Comparison of ENCODE assay signal across 19 mouse cellular contexts in the genomic region with DNA sequence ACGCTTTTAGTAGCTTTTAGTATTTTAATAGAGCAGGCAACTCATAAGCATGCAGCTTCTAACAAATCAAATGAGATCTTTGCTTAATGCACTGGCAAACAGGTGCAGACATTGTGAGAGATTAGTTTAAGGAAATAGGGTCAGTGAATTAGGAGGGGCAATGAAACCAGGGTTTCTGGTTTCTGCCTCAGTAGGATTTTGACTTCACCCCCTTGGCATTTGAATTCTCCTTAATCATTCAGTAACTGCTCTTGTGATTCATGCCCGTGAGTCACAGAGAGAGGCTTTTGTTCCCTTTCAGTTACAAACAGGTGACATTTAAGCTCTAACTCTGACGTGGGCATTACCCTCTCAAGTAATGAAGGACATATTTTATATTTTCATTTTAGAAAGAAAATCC. TPM values are rescaled to one million over a fixed set of nuclear protein-coding genes. Genes with fewer than 3 reads are reported as not detected.
DNase-seq lines count a peak whose midpoint lies in the region; ATAC-seq and TF ChIP-seq lines count a peak whose summit lies in the region.
"Had no signal": no experiment of that assay in that cellular context is flagged by ENCODE, and none has a peak within 500 bp of the region (broad histone marks: within the 10 kb centered on the region; RNA-seq: fewer than 3 reads in every experiment).

No protein-coding gene starts in this region.

- no peak overlapping the region for H3ac ChIP-seq in C2C12 (ENCODE audit: control insufficient read depth, insufficient read length, low read depth)

- H3K4me1 ChIP-seq in intestine, embryonic 14.5 days (replicated peaks; ENCODE audit: control insufficient read depth, insufficient read depth, low read length): no peaks in the 10 kb centered on the region
- H3K4me1 ChIP-seq in intestine, postnatal 0 days (replicated peaks; ENCODE audit: control insufficient read depth, insufficient read depth, low read length): no peaks in the 10 kb centered on the region
- no peaks in the 10 kb centered on the region for H3K4me1 ChIP-seq in stomach, embryonic 16.5 days (ENCODE audit: control insufficient read depth, insufficient read depth, low read length)
- H3K4me1 ChIP-seq: embryonic facial prominence, embryonic 15.5 days; heart, embryonic 10.5 days; limb, embryonic 12.5 days; liver, embryonic 13.5 days had no signal

- peak; percentile 15 for DNase-seq in intestine, embryonic 14.5 days (ENCODE audit: low spot score)
- peak; percentile 44 for DNase-seq in NIH3T3 (ENCODE audit: low read depth)
- no peak for DNase-seq in ovary, adult 18-20 months (ENCODE audit: low spot score)
- DNase-seq in T-cell, adult 2 months (ENCODE audit: low spot score): no peak
- DNase-seq: cerebellum, adult 11 months; cerebellum, postnatal 14 days; forebrain, postnatal 0 days; gastrocnemius, postnatal 36 days; liver, embryonic 13.5 days; lung, embryonic 14.5 days; lung, postnatal 4 days; thymus, postnatal 4 days had no signal

- TF ChIP-seq CTCF in intestine, postnatal 0 days (IDR thresholded peaks at IDR 0.05; ENCODE audit: low read depth): no peak
- no peak for TF ChIP-seq CTCF in C2C12 (IDR thresholded peaks at IDR 0.05; ENCODE audit: control insufficient read depth, insufficient read depth, insufficient read length)

- no peak overlapping the region for H3K9ac ChIP-seq in intestine, embryonic 14.5 days (ENCODE audit: low read length)
- H3K9ac ChIP-seq in intestine, postnatal 0 days (ENCODE audit: low read depth, low read length): no peak overlapping the region
- no peak overlapping the region for H3K9ac ChIP-seq in stomach, embryonic 16.5 days (ENCODE audit: low read length)
- H3K9ac ChIP-seq: embryonic facial prominence, embryonic 15.5 days; forebrain, postnatal 0 days; limb, embryonic 12.5 days; liver, embryonic 13.5 days; lung, embryonic 14.5 days had no signal

- no peaks in the 10 kb centered on the region for H3K79me2 ChIP-seq in C2C12 (ENCODE audit: control insufficient read depth, insufficient read depth)

- 46% methylated on average over 3 of the region's 3 CpGs for WGBS in intestine, embryonic 14.5 days
- WGBS in intestine, postnatal 0 days: 50% methylated on average over 3 of the region's 3 CpGs
- 43% methylated on average over 3 of the region's 3 CpGs for WGBS in stomach, embryonic 16.5 days

- no peaks in the 10 kb centered on the region for H3K9me3 ChIP-seq in intestine, embryonic 14.5 days (ENCODE audit: control insufficient read depth, low read length)
- no peaks in the 10 kb centered on the region for H3K9me3 ChIP-seq in intestine, postnatal 0 days (ENCODE audit: control insufficient read depth)
- no peaks in the 10 kb centered on the region for H3K9me3 ChIP-seq in stomach, embryonic 16.5 days (replicated peaks; ENCODE audit: control insufficient read depth, low read length)
- H3K9me3 ChIP-seq: embryonic facial prominence, embryonic 15.5 days; heart, embryonic 10.5 days; limb, embryonic 12.5 days; liver, embryonic 13.5 days had no signal

- no peak overlapping the region for H3K4me3 ChIP-seq in intestine, embryonic 14.5 days (ENCODE audit: low read depth, low read length)
- H3K4me3 ChIP-seq in intestine, postnatal 0 days (ENCODE audit: low read depth, low read length): no peak overlapping the region
- no peak overlapping the region for H3K4me3 ChIP-seq in C2C12 (ENCODE audit: insufficient read depth, poor library complexity, severe bottlenecking)
- H3K4me3 ChIP-seq in stomach, embryonic 16.5 days (replicated peaks; ENCODE audit: low read length): no peak overlapping the region
- H3K4me3 ChIP-seq: embryonic facial prominence, embryonic 15.5 days; heart, embryonic 10.5 days; limb, embryonic 12.5 days; liver, embryonic 13.5 days had no signal

- no peak for ATAC-seq in intestine, embryonic 14.5 days (replicated peaks; ENCODE audit: low FRiP score, low TSS enrichment, low read depth)
- ATAC-seq in intestine, postnatal 0 days: no peak
- peak; percentile 62; the same call in 1 of the 2 replicates for ATAC-seq in stomach, embryonic 16.5 days (ENCODE audit: insufficient read depth, low FRiP score)
- ATAC-seq: forebrain, postnatal 0 days had no signal

- peaks cover 3% of the 10 kb centered on the region; the same call in 1 of the 2 replicates for H3K27me3 ChIP-seq in intestine, embryonic 14.5 days (replicated peaks; ENCODE audit: control insufficient read depth, insufficient read depth, low read length)
- H3K27me3 ChIP-seq in intestine, postnatal 0 days (replicated peaks; ENCODE audit: control insufficient read depth, insufficient read depth, low read length): 0 out of 2 replicates have a peak, but pooled peaks cover 2% of the 10 kb centered on the region
- H3K27me3 ChIP-seq in C2C12 (ENCODE audit: control insufficient read depth, insufficient read depth, insufficient read length): no peaks in the 10 kb centered on the region
- no peaks in the 10 kb centered on the region for H3K27me3 ChIP-seq in stomach, embryonic 16.5 days (ENCODE audit: control insufficient read depth, insufficient read depth, low read length)

- no peak overlapping the region for H3K4me2 ChIP-seq in intestine, embryonic 14.5 days (ENCODE audit: low read length)
- H3K4me2 ChIP-seq in intestine, postnatal 0 days (replicated peaks; ENCODE audit: low read depth): no peak overlapping the region
- H3K4me2 ChIP-seq in stomach, embryonic 16.5 days (ENCODE audit: low read depth, low read length): no peak overlapping the region
- H3K4me2 ChIP-seq: embryonic facial prominence, embryonic 15.5 days; limb, embryonic 12.5 days; liver, embryonic 13.5 days; lung, embryonic 14.5 days had no signal

- no peak overlapping the region for H3K27ac ChIP-seq in intestine, embryonic 14.5 days (ENCODE audit: low read depth)
- no peak overlapping the region for H3K27ac ChIP-seq in intestine, postnatal 0 days (ENCODE audit: low read depth, low read length)
- H3K27ac ChIP-seq in stomach, embryonic 16.5 days (ENCODE audit: low read length): peak overlapping the region; percentile 64; the same call in 1 of the 2 replicates
- H3K27ac ChIP-seq: embryonic facial prominence, embryonic 15.5 days; heart, embryonic 10.5 days; limb, embryonic 12.5 days; liver, embryonic 13.5 days had no signal

- H3K79me3 ChIP-seq in C2C12 (ENCODE audit: low read depth): no peaks in the 10 kb centered on the region

- no peaks in the 10 kb centered on the region for H3K36me3 ChIP-seq in intestine, embryonic 14.5 days (ENCODE audit: control insufficient read depth, insufficient read depth, low read length)
- H3K36me3 ChIP-seq in intestine, postnatal 0 days (ENCODE audit: control insufficient read depth, insufficient read depth): no peaks in the 10 kb centered on the region
- no peaks in the 10 kb centered on the region for H3K36me3 ChIP-seq in C2C12 (ENCODE audit: control insufficient read depth, insufficient read depth)
- no peaks in the 10 kb centered on the region for H3K36me3 ChIP-seq in stomach, embryonic 16.5 days (ENCODE audit: control insufficient read depth, insufficient read depth, low read length)
- H3K36me3 ChIP-seq: embryonic facial prominence, embryonic 15.5 days; heart, embryonic 10.5 days; limb, embryonic 12.5 days; liver, embryonic 13.5 days had no signal

TF ChIP-seq in C2C12, 6 proteins besides CTCF, POLR2A, EP300 and RAD21:
- no peak for TF ChIP-seq USF1 (IDR thresholded peaks at IDR 0.05; ENCODE audit: low read depth)
- TF ChIP-seq FOSL1 (IDR thresholded peaks at IDR 0.05; ENCODE audit: insufficient read depth, low read length, poor library complexity, severe bottlenecking): peak; percentile 73
- peak; percentile 88 for TF ChIP-seq MYOD1 (IDR thresholded peaks at IDR 0.05; ENCODE audit: control insufficient read depth, insufficient read length, low read depth)
TF ChIP-seq in C2C12: peak in this region for 2.

RNA-seq across cellular contexts. Expression of a gene that starts 6.1 kb away (rescaled TPM):
- polyA plus RNA-seq in intestine, embryonic 14.5 days (2014; fragmentation: Nextera tagmentation; extraction: Ambion mirVana): 1.3 and 2.7 TPM in 2 replicates
- polyA plus RNA-seq in intestine, postnatal 0 days (2015; fragmentation: Nextera tagmentation; extraction: Ambion mirVana): 0.48 and 0.76 TPM in 2 replicates
- 4.6 TPM for polyA plus RNA-seq in C2C12 (2012; fragmentation: generic; extraction: Trizol)
- polyA plus RNA-seq in stomach, embryonic 16.5 days (2015; fragmentation: Nextera tagmentation; extraction: Ambion mirVana): 6.3 and 6.7 TPM in 2 replicates

RNA-seq across cellular contexts. Expression of a gene that starts 11.9 kb away (rescaled TPM):
- polyA plus RNA-seq in intestine, embryonic 14.5 days (2014; fragmentation: Nextera tagmentation; extraction: Ambion mirVana): 7.2 and 10.2 TPM in 2 replicates
- polyA plus RNA-seq in intestine, postnatal 0 days (2015; fragmentation: Nextera tagmentation; extraction: Ambion mirVana): 4.8 and 6.1 TPM in 2 replicates
- polyA plus RNA-seq in C2C12 (2012; fragmentation: generic; extraction: Trizol): 0.21 TPM
- 5.3 and 6.4 TPM in 2 replicates for polyA plus RNA-seq in stomach, embryonic 16.5 days (2015; fragmentation: Nextera tagmentation; extraction: Ambion mirVana)
- polyA plus RNA-seq: large intestine, adult 2 months had no signal

RNA-seq across cellular contexts. Expression of a gene that starts 39.2 kb away (rescaled TPM):
- 15.8 and 16.5 TPM in 2 replicates for polyA plus RNA-seq in intestine, embryonic 14.5 days (2014; fragmentation: Nextera tagmentation; extraction: Ambion mirVana)
- 2.7 and 3.0 TPM in 2 replicates for polyA plus RNA-seq in intestine, postnatal 0 days (2015; fragmentation: Nextera tagmentation; extraction: Ambion mirVana)
- 5.3 TPM for polyA plus RNA-seq in C2C12 (2012; fragmentation: generic; extraction: Trizol)
- polyA plus RNA-seq in stomach, embryonic 16.5 days (2015; fragmentation: Nextera tagmentation; extraction: Ambion mirVana): 7.2 TPM in 2 replicates

Comparison
In these comparisons a context has a peak if more than half of its experiments do, and no peak if none do; other contexts are left out.
1. DNase-seq: peak in intestine, embryonic 14.5 days (single experiment) and NIH3T3 (single experiment); none in ovary, adult 18-20 months (single experiment) and T-cell, adult 2 months (single experiment).